Mouse (Mus musculus): ENCODE measurements around the gene Macrod1. TPM values are rescaled to one million over a fixed set of nuclear protein-coding genes. Genes with fewer than 3 reads are reported as not detected.

The Macrod1 gene
- polyA plus RNA-seq, 1 experiment from 2014 or later, result 5.3 TPM

GRCm38 (mm10) chr19:7217162-7217925 is 160.7 kb downstream of the Macrod1 start, which contains the start of gene Cox8a:
Gene Cox8a (minus strand): TSS chr19:7217616.
- ATAC-seq, result peak; percentile 99
- peaks cover 28% of the 10 kb centered on the region for H3K4me1 ChIP-seq (replicated peaks; ENCODE audit: control insufficient read depth, insufficient read depth, low read length)
- H3K4me3 ChIP-seq (replicated peaks; ENCODE audit: low read length), result peak within 1 kb of the TSS; percentile 68
- H3K9ac ChIP-seq (replicated peaks; ENCODE audit: low read depth, low read length), result peak within 1 kb of the TSS; percentile 67
- WGBS, result under 1% methylated on average over 50 of the region's 50 CpGs
- peaks cover 7% of the 10 kb centered on the region; the same call in 1 of the 2 replicates for H3K36me3 ChIP-seq (ENCODE audit: control insufficient read depth, insufficient read depth)
- H3K27ac ChIP-seq (ENCODE audit: low read length), result peak within 1 kb of the TSS; percentile 76
- peak within 1 kb of the TSS; percentile 72 for H3K4me2 ChIP-seq (ENCODE audit: low read length)
- H3K9me3 ChIP-seq (ENCODE audit: control insufficient read depth, low read length), result no peaks in the 10 kb centered on the region
- H3K27me3 ChIP-seq (replicated peaks; ENCODE audit: control insufficient read depth, insufficient read depth, low read length), result no peaks in the 10 kb centered on the region

DNA sequence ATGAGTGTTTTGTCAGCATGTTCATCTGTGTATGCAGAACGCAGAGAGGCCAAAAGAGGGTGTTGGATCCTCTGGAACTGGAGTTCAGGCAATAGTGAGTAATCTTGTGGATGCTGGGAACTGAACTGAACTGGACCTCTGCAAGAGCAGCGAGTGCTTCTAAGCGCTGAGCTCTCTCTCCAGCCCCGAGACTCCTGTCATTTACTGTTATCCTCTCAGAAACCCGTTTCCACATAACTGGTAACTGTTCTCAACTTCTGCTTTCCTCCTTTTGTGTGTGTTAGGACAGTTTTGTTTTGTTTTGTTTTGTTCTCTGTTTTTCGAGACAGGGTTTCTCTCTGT is 161.3 kb downstream of the Macrod1 start:
- Histone ChIP-seq H3K4me2 (ENCODE audit: low read length) (peak overlapping the region; percentile 72), H3K4me1 (replicated peaks; ENCODE audit: control insufficient read depth, insufficient read depth, low read length) (peaks cover 28% of the 10 kb centered on the region), H3K4me3 (replicated peaks; ENCODE audit: low read length) (peak overlapping the region; percentile 68), H3K36me3 (ENCODE audit: control insufficient read depth, insufficient read depth) (peaks cover 7% of the 10 kb centered on the region; the same call in 1 of the 2 replicates), H3K27me3 (replicated peaks; ENCODE audit: control insufficient read depth, insufficient read depth, low read length) (no peaks in the 10 kb centered on the region), H3K9me3 (ENCODE audit: control insufficient read depth, low read length) (no peaks in the 10 kb centered on the region), H3K27ac (ENCODE audit: low read length) (no peak overlapping the region), H3K9ac (replicated peaks; ENCODE audit: low read depth, low read length) (no peak overlapping the region)
- 8% methylated on average over 6 of the region's 6 CpGs for WGBS
- ATAC-seq, result no peak

DNA sequence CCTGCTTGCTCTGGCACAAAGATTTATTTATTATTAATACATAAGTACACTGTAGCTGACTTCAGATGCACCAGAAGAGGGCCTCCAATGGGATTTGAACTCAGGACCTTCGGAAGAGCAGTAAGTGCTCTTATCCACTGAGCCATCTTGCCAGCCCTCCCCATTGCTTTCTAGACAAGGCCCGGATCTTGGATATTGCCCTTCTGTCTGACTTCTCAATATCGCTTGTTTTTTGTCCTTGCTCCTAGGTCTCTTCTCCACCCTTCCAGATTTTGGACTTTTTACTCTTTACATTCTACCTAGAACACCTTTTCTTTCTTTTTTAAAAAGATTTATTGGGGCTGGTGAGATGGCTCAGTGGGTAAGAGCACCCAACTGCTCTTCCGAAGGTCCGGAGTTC is 162.1 kb downstream of the Macrod1 start:
- no peak overlapping the region for H3K4me2 ChIP-seq (ENCODE audit: low read length)
- H3K4me1 ChIP-seq (replicated peaks; ENCODE audit: control insufficient read depth, insufficient read depth, low read length), result peaks cover 28% of the 10 kb centered on the region
- no peak overlapping the region for H3K9ac ChIP-seq (replicated peaks; ENCODE audit: low read depth, low read length)
- ATAC-seq, result no peak
- H3K9me3 ChIP-seq (ENCODE audit: control insufficient read depth, low read length), result no peaks in the 10 kb centered on the region
- peaks cover 7% of the 10 kb centered on the region; the same call in 1 of the 2 replicates for H3K36me3 ChIP-seq (ENCODE audit: control insufficient read depth, insufficient read depth)
- H3K4me3 ChIP-seq (replicated peaks; ENCODE audit: low read length), result no peak overlapping the region
- H3K27ac ChIP-seq (ENCODE audit: low read length), result no peak overlapping the region
- H3K27me3 ChIP-seq (replicated peaks; ENCODE audit: control insufficient read depth, insufficient read depth, low read length), result no peaks in the 10 kb centered on the region
- WGBS, result 96% methylated on average over 5 of the region's 5 CpGs

- H3K9ac ChIP-seq (replicated peaks; ENCODE audit: low read depth, low read length), result no peak overlapping the region
- peaks cover 4% of the 10 kb centered on the region for H3K4me1 ChIP-seq (replicated peaks; ENCODE audit: control insufficient read depth, insufficient read depth, low read length)
- H3K27me3 ChIP-seq (replicated peaks; ENCODE audit: control insufficient read depth, insufficient read depth, low read length), result no peaks in the 10 kb centered on the region
- H3K4me3 ChIP-seq (replicated peaks; ENCODE audit: low read length), result no peak overlapping the region
- H3K9me3 ChIP-seq (ENCODE audit: control insufficient read depth, low read length), result no peaks in the 10 kb centered on the region
- H3K4me2 ChIP-seq (ENCODE audit: low read length), result no peak overlapping the region
- H3K36me3 ChIP-seq (ENCODE audit: control insufficient read depth, insufficient read depth), result peaks cover 9% of the 10 kb centered on the region
- WGBS, result 84% methylated on average over 6 of the region's 6 CpGs
- no peak overlapping the region for H3K27ac ChIP-seq (ENCODE audit: low read length)
- no peak for ATAC-seq
These were observed 165.6 kb downstream of the Macrod1 start for GRCm38 (mm10) chr19:7222196-7222595.

GRCm38 (mm10) chr19:7223488-7223887 is 166.9 kb downstream of the Macrod1 start:
- no peak overlapping the region for H3K4me2 ChIP-seq (ENCODE audit: low read length)
- ATAC-seq, result no peak
- H3K9me3 ChIP-seq (ENCODE audit: control insufficient read depth, low read length), result no peaks in the 10 kb centered on the region
- H3K27ac ChIP-seq (ENCODE audit: low read length), result no peak overlapping the region
- H3K4me3 ChIP-seq (replicated peaks; ENCODE audit: low read length), result no peak overlapping the region
- no peak overlapping the region for H3K9ac ChIP-seq (replicated peaks; ENCODE audit: low read depth, low read length)
- H3K4me1 ChIP-seq (replicated peaks; ENCODE audit: control insufficient read depth, insufficient read depth, low read length), result no peaks in the 10 kb centered on the region
- peaks cover 15% of the 10 kb centered on the region for H3K36me3 ChIP-seq (ENCODE audit: control insufficient read depth, insufficient read depth)
- H3K27me3 ChIP-seq (replicated peaks; ENCODE audit: control insufficient read depth, insufficient read depth, low read length), result no peaks in the 10 kb centered on the region

DNA sequence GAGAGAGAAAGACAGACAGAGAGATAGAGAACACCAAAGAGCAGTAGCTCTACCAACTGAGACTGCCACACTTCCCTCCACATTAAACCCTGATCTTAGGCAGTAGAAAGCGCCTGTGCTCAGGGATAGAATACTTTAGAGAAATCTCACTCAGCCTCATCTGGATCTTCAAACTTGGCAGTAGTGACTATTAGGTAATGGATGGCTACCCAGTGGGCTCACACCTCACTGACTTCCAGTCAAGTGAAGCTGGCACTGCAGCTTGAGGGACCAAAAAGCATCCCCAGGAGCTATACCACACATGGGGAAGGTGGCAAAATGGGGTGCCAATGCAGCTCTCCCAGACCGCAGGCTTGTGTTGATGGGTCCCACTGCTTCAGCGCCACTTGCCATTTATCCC is 167.6 kb downstream of the Macrod1 start:
- Histone ChIP-seq H3K27me3 (replicated peaks; ENCODE audit: control insufficient read depth, insufficient read depth, low read length) (no peaks in the 10 kb centered on the region), H3K27ac (ENCODE audit: low read length) (no peak overlapping the region), H3K9ac (replicated peaks; ENCODE audit: low read depth, low read length) (no peak overlapping the region), H3K4me2 (ENCODE audit: low read length) (no peak overlapping the region), H3K4me1 (replicated peaks; ENCODE audit: control insufficient read depth, insufficient read depth, low read length) (no peaks in the 10 kb centered on the region), H3K9me3 (ENCODE audit: control insufficient read depth, low read length) (no peaks in the 10 kb centered on the region), H3K4me3 (replicated peaks; ENCODE audit: low read length) (no peak overlapping the region), H3K36me3 (ENCODE audit: control insufficient read depth, insufficient read depth) (peaks cover 19% of the 10 kb centered on the region)
- 86% methylated on average over 3 of the region's 3 CpGs for WGBS
- ATAC-seq, result no peak

GRCm38 (mm10) chr19:7225096-7225690 is 168.6 kb downstream of the Macrod1 start:
- H3K36me3 ChIP-seq (ENCODE audit: control insufficient read depth, insufficient read depth), result peaks cover 23% of the 10 kb centered on the region
- no peak overlapping the region for H3K4me3 ChIP-seq (replicated peaks; ENCODE audit: low read length)
- no peaks in the 10 kb centered on the region for H3K27me3 ChIP-seq (replicated peaks; ENCODE audit: control insufficient read depth, insufficient read depth, low read length)
- H3K4me1 ChIP-seq (replicated peaks; ENCODE audit: control insufficient read depth, insufficient read depth, low read length), result no peaks in the 10 kb centered on the region
- no peak overlapping the region for H3K9ac ChIP-seq (replicated peaks; ENCODE audit: low read depth, low read length)
- no peak overlapping the region for H3K27ac ChIP-seq (ENCODE audit: low read length)
- H3K4me2 ChIP-seq (ENCODE audit: low read length), result no peak overlapping the region
- WGBS, result 86% methylated on average over 9 of the region's 9 CpGs
- no peak for ATAC-seq
- no peaks in the 10 kb centered on the region for H3K9me3 ChIP-seq (ENCODE audit: control insufficient read depth, low read length)

GRCm38 (mm10) chr19:7226511-7226914 is 169.9 kb downstream of the Macrod1 start:
- 82% methylated on average over 6 of the region's 6 CpGs for WGBS
- Histone ChIP-seq H3K4me3 (replicated peaks; ENCODE audit: low read length) (no peak overlapping the region), H3K4me1 (replicated peaks; ENCODE audit: control insufficient read depth, insufficient read depth, low read length) (no peaks in the 10 kb centered on the region), H3K36me3 (ENCODE audit: control insufficient read depth, insufficient read depth) (peaks cover 26% of the 10 kb centered on the region), H3K27me3 (replicated peaks; ENCODE audit: control insufficient read depth, insufficient read depth, low read length) (no peaks in the 10 kb centered on the region), H3K9ac (replicated peaks; ENCODE audit: low read depth, low read length) (no peak overlapping the region), H3K9me3 (ENCODE audit: control insufficient read depth, low read length) (no peaks in the 10 kb centered on the region), H3K4me2 (ENCODE audit: low read length) (no peak overlapping the region), H3K27ac (ENCODE audit: low read length) (no peak overlapping the region)
- ATAC-seq, result no peak

GRCm38 (mm10) chr19:7234537-7235221 is 178.1 kb downstream of the Macrod1 start:
- H3K27ac ChIP-seq (ENCODE audit: low read length), result no peak overlapping the region

More at GRCm38 (mm10) chr19:7234537-7235221, 178.1 kb downstream of the Macrod1 start:
- 44% methylated on average over 8 of the region's 8 CpGs for WGBS
- no peak overlapping the region for H3K4me3 ChIP-seq (replicated peaks; ENCODE audit: low read length)
- ATAC-seq, result peak; percentile 94
- peaks cover 9% of the 10 kb centered on the region; the same call in 1 of the 2 replicates for H3K36me3 ChIP-seq (ENCODE audit: control insufficient read depth, insufficient read depth)
- no peaks in the 10 kb centered on the region for H3K27me3 ChIP-seq (replicated peaks; ENCODE audit: control insufficient read depth, insufficient read depth, low read length)
- no peak overlapping the region for H3K9ac ChIP-seq (replicated peaks; ENCODE audit: low read depth, low read length)
- H3K4me1 ChIP-seq (replicated peaks; ENCODE audit: control insufficient read depth, insufficient read depth, low read length), result peaks cover 6% of the 10 kb centered on the region
- no peaks in the 10 kb centered on the region for H3K9me3 ChIP-seq (ENCODE audit: control insufficient read depth, low read length)
- H3K4me2 ChIP-seq (ENCODE audit: low read length), result no peak overlapping the region

Measured in forebrain, embryonic 16.5 days (tissue).